ENCODE assay signal across 15 mouse cellular contexts in the genomic region with DNA sequence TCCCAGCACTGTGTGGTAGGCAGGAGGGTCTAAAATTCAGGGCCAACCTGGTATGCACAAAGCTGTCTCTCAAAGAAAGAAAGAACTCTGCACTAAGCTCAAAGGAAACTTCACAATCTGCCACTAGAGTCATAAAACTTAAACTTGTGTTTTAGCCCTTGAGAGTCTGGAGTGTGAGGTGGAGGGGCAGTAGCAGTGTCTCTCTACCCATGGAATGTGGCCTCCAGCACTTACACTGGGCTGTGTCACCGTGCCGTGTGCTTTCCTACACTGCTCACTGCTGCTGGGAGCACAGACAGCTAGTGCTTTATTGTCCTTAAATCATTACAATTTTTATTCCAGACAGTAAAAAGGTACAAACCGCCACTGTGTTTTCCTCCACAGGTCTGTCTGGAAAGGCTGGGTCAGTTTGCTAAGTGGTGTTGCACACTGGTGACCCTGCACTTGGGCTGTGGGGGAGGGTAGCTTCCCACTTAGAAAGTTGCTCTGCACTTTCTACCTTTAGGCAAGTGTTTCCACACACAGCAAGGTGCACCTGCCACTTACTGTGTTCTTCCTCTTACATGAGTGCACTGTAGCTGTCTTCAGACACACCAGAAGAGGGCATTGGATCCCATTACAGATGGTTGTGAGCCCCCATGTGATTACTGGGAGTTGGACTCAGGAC. TPM values are rescaled to one million over a fixed set of nuclear protein-coding genes. Genes with fewer than 3 reads are reported as not detected.
DNase-seq lines count a peak whose midpoint lies in the region; ATAC-seq and TF ChIP-seq lines count a peak whose summit lies in the region.
"Had no signal": no experiment of that assay in that cellular context is flagged by ENCODE, and none has a peak within 500 bp of the region (broad histone marks: within the 10 kb centered on the region; RNA-seq: fewer than 3 reads in every experiment).

No protein-coding gene starts in this region.

- peaks cover 49% of the 10 kb centered on the region for H3K36me3 ChIP-seq in intestine, postnatal 0 days (ENCODE audit: control insufficient read depth, insufficient read depth)
- peaks cover 34% of the 10 kb centered on the region for H3K36me3 ChIP-seq in intestine, embryonic 15.5 days
- H3K36me3 ChIP-seq in megakaryocyte, embryonic 14.5 days (replicated peaks; ENCODE audit: low read length) = peaks cover 74% of the 10 kb centered on the region

- peak; percentile 18 for DNase-seq in gastrocnemius, adult 2 months
- no peak for DNase-seq in gastrocnemius, postnatal 14 days
- DNase-seq in left cerebral cortex, postnatal 36 days (ENCODE audit: low spot score in 2 of 2) = no peak
- DNase-seq: adrenal gland, adult 8-10 months; adrenal gland, postnatal 36 days; cerebellum, adult 9-10 months; gastrocnemius, postnatal 10 days; kidney, adult 11 months had no signal

- no peaks in the 10 kb centered on the region for H3K27me3 ChIP-seq in intestine, postnatal 0 days (replicated peaks; ENCODE audit: control insufficient read depth, insufficient read depth, low read length)
- H3K27me3 ChIP-seq in intestine, embryonic 15.5 days (replicated peaks) = no peaks in the 10 kb centered on the region
- H3K27me3 ChIP-seq in megakaryocyte, embryonic 14.5 days (replicated peaks) = no peaks in the 10 kb centered on the region
- H3K27me3 ChIP-seq: embryonic facial prominence, embryonic 12.5 days; forebrain, embryonic 15.5 days; hindbrain, embryonic 15.5 days had no signal

- H3K27ac ChIP-seq in gastrocnemius, adult 2 months = peak overlapping the region; percentile 52; the same call in 1 of the 2 replicates
- peak overlapping the region; percentile 23; the same call in 1 of the 2 replicates for H3K27ac ChIP-seq in intestine, postnatal 0 days (ENCODE audit: low read depth, low read length)
- no peak overlapping the region for H3K27ac ChIP-seq in intestine, embryonic 15.5 days
- H3K27ac ChIP-seq: embryonic facial prominence, embryonic 12.5 days; forebrain, embryonic 15.5 days; hindbrain, embryonic 15.5 days had no signal

- ATAC-seq in intestine, postnatal 0 days = no peak
- ATAC-seq in intestine, embryonic 15.5 days = no peak
- ATAC-seq in megakaryocyte, adult 5-6 weeks (ENCODE audit: poor library complexity, severe bottlenecking) = no peak
- ATAC-seq: forebrain, embryonic 15.5 days had no signal

- no peaks in the 10 kb centered on the region for H3K9me3 ChIP-seq in intestine, postnatal 0 days (ENCODE audit: control insufficient read depth)
- H3K9me3 ChIP-seq in intestine, embryonic 15.5 days = no peaks in the 10 kb centered on the region
- H3K9me3 ChIP-seq in megakaryocyte, embryonic 14.5 days = no peaks in the 10 kb centered on the region
- H3K9me3 ChIP-seq: embryonic facial prominence, embryonic 12.5 days; forebrain, embryonic 15.5 days; hindbrain, embryonic 15.5 days had no signal

- no peak overlapping the region for H3K9ac ChIP-seq in intestine, postnatal 0 days (ENCODE audit: low read depth, low read length)
- H3K9ac ChIP-seq in intestine, embryonic 15.5 days = no peak overlapping the region
- H3K9ac ChIP-seq: embryonic facial prominence, embryonic 12.5 days; forebrain, embryonic 15.5 days; hindbrain, embryonic 15.5 days had no signal

- H3K4me1 ChIP-seq in intestine, postnatal 0 days (replicated peaks; ENCODE audit: control insufficient read depth, insufficient read depth, low read length) = 0 out of 2 replicates have a peak, but pooled peaks cover 3% of the 10 kb centered on the region
- peaks cover 31% of the 10 kb centered on the region for H3K4me1 ChIP-seq in intestine, embryonic 15.5 days (replicated peaks)
- peaks cover 91% of the 10 kb centered on the region for H3K4me1 ChIP-seq in megakaryocyte, embryonic 14.5 days

- no peak overlapping the region for H3K4me3 ChIP-seq in gastrocnemius, adult 2 months
- H3K4me3 ChIP-seq in intestine, postnatal 0 days (ENCODE audit: low read depth, low read length) = no peak overlapping the region
- no peak overlapping the region for H3K4me3 ChIP-seq in intestine, embryonic 15.5 days (replicated peaks)
- peak overlapping the region; percentile 42 for H3K4me3 ChIP-seq in megakaryocyte, embryonic 14.5 days (replicated peaks)
- H3K4me3 ChIP-seq: embryonic facial prominence, embryonic 12.5 days; forebrain, embryonic 15.5 days; hindbrain, embryonic 15.5 days had no signal

- 67% methylated on average over 3 of the region's 3 CpGs for WGBS in intestine, postnatal 0 days
- WGBS in intestine, embryonic 15.5 days = 91% methylated on average over 3 of the region's 3 CpGs

- intact Hi-C loops in gastrocnemius, adult 2 months (cut with DNase I) = no loop called here
- intact Hi-C loops in gastrocnemius, postnatal 14 days (cut with DNase I; ENCODE audit: low total_unique reads) = no loop called here
- intact Hi-C loops in left cerebral cortex, postnatal 36 days (cut with DNase I) = no loop called here

- TF ChIP-seq CTCF in gastrocnemius, adult 2 months (IDR thresholded peaks at IDR 0.05) = no peak
- no peak for TF ChIP-seq CTCF in intestine, postnatal 0 days (IDR thresholded peaks at IDR 0.05; ENCODE audit: low read depth)

- no peak overlapping the region for H3K4me2 ChIP-seq in intestine, postnatal 0 days (replicated peaks; ENCODE audit: low read depth)
- no peak overlapping the region for H3K4me2 ChIP-seq in intestine, embryonic 15.5 days (replicated peaks)
- H3K4me2 ChIP-seq: embryonic facial prominence, embryonic 12.5 days; forebrain, embryonic 15.5 days; hindbrain, embryonic 15.5 days had no signal

RNA-seq across cellular contexts. Expression of gene Spata2, which starts 15.2 kb away (rescaled TPM):
- total RNA-seq in gastrocnemius, adult 2 months (2021) = 10 to 100 TPM; 18.4 to 18.9 TPM
- 10 to 100 TPM; 11.6 to 15.7 TPM for total RNA-seq in gastrocnemius, postnatal 14 days (2021)
- 11.5 and 13.5 TPM in 2 replicates for polyA plus RNA-seq in intestine, postnatal 0 days (2015; fragmentation: Nextera tagmentation; extraction: Ambion mirVana)
- polyA plus RNA-seq in intestine, embryonic 15.5 days (2015; fragmentation: Nextera tagmentation; extraction: Ambion mirVana) = 12.7 and 13.8 TPM in 2 replicates
- polyA plus RNA-seq in megakaryocyte, embryonic 14.5 days (2012; ENCODE audit: insufficient read depth, low replicate concordance) = 10.0 and 23.7 TPM in 2 replicates
- total RNA-seq in megakaryocyte, adult 5-6 weeks (2015) = 9.0 and 11.3 TPM in 2 replicates
- 6.3 and 10.3 TPM in 2 replicates for total RNA-seq in megakaryocyte, adult 5-6 weeks (2017)
- total RNA-seq in left cerebral cortex, postnatal 36 days (2021) = 10 to 100 TPM; 73.6 to 79.8 TPM

RNA-seq across cellular contexts. Expression of gene Rnf114, which starts 15.4 kb away (rescaled TPM):
- 10 to 100 TPM; 40.0 to 40.9 TPM for total RNA-seq in gastrocnemius, adult 2 months (2021)
- total RNA-seq in gastrocnemius, postnatal 14 days (2021) = 10 to 100 TPM; 15.3 to 15.6 TPM
- polyA plus RNA-seq in intestine, postnatal 0 days (2015; fragmentation: Nextera tagmentation; extraction: Ambion mirVana) = 62.2 and 64.8 TPM in 2 replicates
- polyA plus RNA-seq in intestine, embryonic 15.5 days (2015; fragmentation: Nextera tagmentation; extraction: Ambion mirVana) = 65.3 and 73.3 TPM in 2 replicates
- polyA plus RNA-seq in megakaryocyte, embryonic 14.5 days (2012; ENCODE audit: insufficient read depth, low replicate concordance) = 4.0 and 26.3 TPM in 2 replicates
- total RNA-seq in megakaryocyte, adult 5-6 weeks (2015) = 59.7 and 61.7 TPM in 2 replicates
- 36.3 and 37.8 TPM in 2 replicates for total RNA-seq in megakaryocyte, adult 5-6 weeks (2017)
- 10 to 100 TPM; 55.1 to 60.7 TPM for total RNA-seq in left cerebral cortex, postnatal 36 days (2021)

RNA-seq across cellular contexts. Expression of gene Snai1, which starts 30.1 kb away (rescaled TPM):
- 1 to 10 TPM; 1.1 to 1.2 TPM for total RNA-seq in gastrocnemius, adult 2 months (2021)
- 1 to 10 TPM; 3.2 to 3.5 TPM for total RNA-seq in gastrocnemius, postnatal 14 days (2021)
- polyA plus RNA-seq in intestine, postnatal 0 days (2015; fragmentation: Nextera tagmentation; extraction: Ambion mirVana) = 5.4 and 8.0 TPM in 2 replicates
- polyA plus RNA-seq in intestine, embryonic 15.5 days (2015; fragmentation: Nextera tagmentation; extraction: Ambion mirVana) = 14.3 and 16.1 TPM in 2 replicates
- 1.4 and 5.0 TPM in 2 replicates for polyA plus RNA-seq in megakaryocyte, embryonic 14.5 days (2012; ENCODE audit: insufficient read depth, low replicate concordance)
- total RNA-seq in megakaryocyte, adult 5-6 weeks (2015) = 0.40 and 1.8 TPM in 2 replicates
- 0.40 TPM in 1 of 2 replicates, not detected in the other for total RNA-seq in megakaryocyte, adult 5-6 weeks (2017)
- total RNA-seq in left cerebral cortex, postnatal 36 days (2021) = under 1 TPM; 0.52 to 0.88 TPM
